ENCODE assay signal across 9 mouse cellular contexts in genomic region chr8:112257922-112258475, GRCm38 (mm10).
A peak's percentile ranks its signal among the peaks of the same experiment; 100 is the strongest.
DNase-seq lines count a peak whose midpoint lies in the region; ATAC-seq and TF ChIP-seq lines count a peak whose summit lies in the region.
"Had no signal": no experiment of that assay in that cellular context is flagged by ENCODE, and none has a peak within 500 bp of the region (broad histone marks: within the 10 kb centered on the region; RNA-seq: fewer than 3 reads in every experiment).

No protein-coding gene starts in this region.

- no peak overlapping the region for H3K9ac ChIP-seq in lung, embryonic 16.5 days (ENCODE audit: low read length)
- no peak overlapping the region for H3K9ac ChIP-seq in lung, postnatal 0 days (replicated peaks; ENCODE audit: low read depth)
- peak overlapping the region; percentile 31 for H3K9ac ChIP-seq in hindbrain, embryonic 14.5 days

- H3K4me1 ChIP-seq in lung, embryonic 16.5 days (replicated peaks; ENCODE audit: control insufficient read depth, insufficient read depth, low read length) = no peaks in the 10 kb centered on the region
- H3K4me1 ChIP-seq in lung, postnatal 0 days (ENCODE audit: insufficient read depth, low read depth, low read length) = no peaks in the 10 kb centered on the region
- H3K4me1 ChIP-seq in hindbrain, embryonic 14.5 days (replicated peaks; ENCODE audit: control insufficient read depth, insufficient read depth, low read length) = peaks cover 16% of the 10 kb centered on the region

- no peak for TF ChIP-seq CTCF in lung, postnatal 0 days (IDR thresholded peaks at IDR 0.05)

- no peaks in the 10 kb centered on the region for H3K27me3 ChIP-seq in lung, embryonic 16.5 days (ENCODE audit: control insufficient read depth, insufficient read depth, low read depth, low read length)
- no peaks in the 10 kb centered on the region for H3K27me3 ChIP-seq in lung, postnatal 0 days (replicated peaks; ENCODE audit: insufficient read depth, low read length)
- no peaks in the 10 kb centered on the region for H3K27me3 ChIP-seq in hindbrain, embryonic 14.5 days (ENCODE audit: control insufficient read depth, insufficient read depth, low read length)

- 0 out of 2 replicates have a peak overlapping the region, but pooled peaks have one; percentile 4 for H3K4me2 ChIP-seq in lung, embryonic 16.5 days (ENCODE audit: low read depth, low read length)
- no peak overlapping the region for H3K4me2 ChIP-seq in lung, postnatal 0 days (replicated peaks; ENCODE audit: low read depth, low read length)
- peak overlapping the region; percentile 53 for H3K4me2 ChIP-seq in hindbrain, embryonic 14.5 days (replicated peaks)

- no peaks in the 10 kb centered on the region for H3K36me3 ChIP-seq in lung, embryonic 16.5 days (ENCODE audit: control insufficient read depth, insufficient read depth, low read length)
- H3K36me3 ChIP-seq in lung, postnatal 0 days (ENCODE audit: insufficient read depth, low read length) = no peaks in the 10 kb centered on the region
- H3K36me3 ChIP-seq in hindbrain, embryonic 14.5 days (replicated peaks; ENCODE audit: control insufficient read depth, insufficient read depth) = no peaks in the 10 kb centered on the region

- ATAC-seq in lung, embryonic 16.5 days (ENCODE audit: low read depth) = no peak
- no peak for ATAC-seq in lung, postnatal 0 days
- no peak for ATAC-seq in hindbrain, embryonic 14.5 days (ENCODE audit: low FRiP score)

- H3K27ac ChIP-seq in lung, embryonic 16.5 days (ENCODE audit: low read length) = no peak overlapping the region
- no peak overlapping the region for H3K27ac ChIP-seq in lung, postnatal 0 days (ENCODE audit: low read length)
- H3K27ac ChIP-seq in hindbrain, embryonic 14.5 days = peak overlapping the region; percentile 55

- WGBS in lung, embryonic 16.5 days = 40% methylated on average over 13 of the region's 13 CpGs
- 42% methylated on average over 13 of the region's 13 CpGs for WGBS in lung, postnatal 0 days
- 36% methylated on average over 13 of the region's 13 CpGs for WGBS in hindbrain, embryonic 14.5 days

- H3K9me3 ChIP-seq in lung, embryonic 16.5 days (ENCODE audit: control insufficient read depth, low read length) = no peaks in the 10 kb centered on the region
- H3K9me3 ChIP-seq in lung, postnatal 0 days (ENCODE audit: low read length) = no peaks in the 10 kb centered on the region
- no peaks in the 10 kb centered on the region for H3K9me3 ChIP-seq in hindbrain, embryonic 14.5 days (ENCODE audit: control insufficient read depth, low read length)

- peak; percentile 7 for DNase-seq in embryo, embryonic 10.5 days (ENCODE audit: low spot score)
- no peak for DNase-seq in embryo, embryonic 10 days (ENCODE audit: low spot score)
- DNase-seq in lung, postnatal 0 days (ENCODE audit: low spot score) = no peak
- DNase-seq in hindbrain, embryonic 14.5 days (ENCODE audit: low spot score) = peak; percentile 36
- DNase-seq in retina, postnatal 1 day = peak; percentile 17
- DNase-seq in adrenal gland, adult 18-20 months (ENCODE audit: low spot score in 2 of 2) = no peak
- DNase-seq in kidney, adult 9 months = no peak
- DNase-seq: cerebellum, adult 11-12 months had no signal

- no peak overlapping the region for H3K4me3 ChIP-seq in lung, embryonic 16.5 days (ENCODE audit: low read length)
- H3K4me3 ChIP-seq in lung, postnatal 0 days (ENCODE audit: low read depth, low read length) = no peak overlapping the region
- H3K4me3 ChIP-seq in hindbrain, embryonic 14.5 days (replicated peaks; ENCODE audit: low read length) = peak overlapping the region; percentile 24; the same call in 1 of the 2 replicates

- TF ChIP-seq EP300 in lung, postnatal 0 days (IDR thresholded peaks at IDR 0.05) = no peak

Comparison
In these comparisons a context has a peak if more than half of its experiments do, and no peak if none do; other contexts are left out.
1. DNase-seq: peak in embryo, embryonic 10.5 days (single experiment), hindbrain, embryonic 14.5 days (single experiment) and retina, postnatal 1 day (single experiment); none in embryo, embryonic 10 days (single experiment), lung, postnatal 0 days (single experiment), adrenal gland, adult 18-20 months (0 of 2) and kidney, adult 9 months (single experiment).